Mouse (Mus musculus) myocyte (in vitro differentiated cells): Measurements from ENCODE around the gene Tenm4.

Source experiments
- MYOG ChIP-seq, 3 experiments: IDR thresholded peaks; one replicate each; pipeline ENCODE4 v1.6.1; 2011; ENCODE audit warnings: control low read depth in 2 of 3, low read depth in 2 of 3, mild to moderate bottlenecking in 2 of 3; ENCODE audit not compliant: insufficient read length in 2 of 3, control insufficient read depth in 1 of 3, insufficient read depth in 1 of 3
- USF1 ChIP-seq: IDR thresholded peaks from one replicate; pipeline ENCODE4 v1.6.1; 2011; ENCODE audit warnings: low read depth, mild to moderate bottlenecking, control low read depth, moderate library complexity

DNA sequence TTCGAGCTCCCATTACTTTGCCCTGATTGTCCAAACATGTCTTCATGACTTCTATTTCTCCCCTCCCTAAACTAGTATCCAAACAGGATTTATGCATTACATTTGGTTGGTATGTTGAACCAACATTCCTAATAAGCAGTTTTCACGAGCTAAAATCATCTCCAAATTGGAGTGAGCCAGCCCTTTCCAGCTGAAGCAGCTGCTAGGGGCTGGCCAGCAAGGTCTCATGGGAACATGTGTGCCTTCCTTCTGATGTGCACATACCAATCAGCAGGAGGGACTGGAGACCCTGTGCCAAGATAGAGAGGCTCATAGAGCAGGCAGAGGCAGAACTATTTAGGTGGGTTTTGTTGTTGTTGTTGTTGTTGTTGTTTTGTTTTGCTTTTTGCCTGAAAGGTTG lies 69.6 kb downstream of the Tenm4 start:
- TF ChIP-seq USF1 (no peak), MYOG (IDR thresholded peaks at IDR 0.05; ENCODE audit: control insufficient read depth in 1 of 3, insufficient read depth in 1 of 3, insufficient read length in 2 of 3, low read depth in 2 of 3) (no peak)
